Mouse (Mus musculus) heart, postnatal 25 days (tissue): ENCODE data around the gene Fmnl3. TPM values are rescaled to one million over a fixed set of nuclear protein-coding genes. Genes with fewer than 3 reads are reported as not detected.
A peak's percentile ranks its signal among the peaks of the same experiment; 100 is the strongest.

Experiments used
- DNase-seq: peaks from one replicate; pipeline ENCODE4 v3.0.0; 2022; ENCODE audit warnings: low spot score
- intact Hi-C: fragments of 180-260 bp; cut with DNase I; formaldehyde crosslinking; loops from one replicate; pipeline ENCODE4 v1.15.1; 2025
- total RNA-seq, 2 experiments: library from RNA; stranded (reverse); gene quantifications; 2 replicates each; pipeline ENCODE4 v1.2.3; 2021

Fmnl3 gene
- total RNA-seq, 2 experiments from 2014 or later = 20.1 to 21.1 TPM

- intact Hi-C loops = no loop called here
- DNase-seq = no peak
Observed at GRCm38 (mm10) chr15:99351610-99352009, 18.7 kb downstream of the Fmnl3 start.

GRCm38 (mm10) chr15:99344961-99345360 lies 25.3 kb downstream of the Fmnl3 start:
- intact Hi-C loops = no loop called here
- DNase-seq = no peak

- intact Hi-C loops = no loop called here
- DNase-seq = peak; percentile 62
Observed at GRCm38 (mm10) chr15:99344148-99344870, 26.0 kb downstream of the Fmnl3 start.

GRCm38 (mm10) chr15:99343414-99344147 lies 26.7 kb downstream of the Fmnl3 start:
- DNase-seq = peak; percentile 72
- intact Hi-C loops = loop anchor here (1.0 kb wide), 1 partner anchor 26 kb away; no protein-coding TSS in a partner anchor

- DNase-seq = no peak
- intact Hi-C loops = no loop called here
Observed at GRCm38 (mm10) chr15:99342194-99342981, 27.9 kb downstream of the Fmnl3 start.

GRCm38 (mm10) chr15:99341102-99341501 lies 29.2 kb downstream of the Fmnl3 start:
- intact Hi-C loops = no loop called here

GRCm38 (mm10) chr15:99339669-99340068 lies 30.6 kb downstream of the Fmnl3 start:
- intact Hi-C loops = no loop called here
- DNase-seq = no peak

More at GRCm38 (mm10) chr15:99341102-99341501, 29.2 kb downstream of the Fmnl3 start:
- no peak for DNase-seq

GRCm38 (mm10) chr15:99338916-99339315 lies 31.4 kb downstream of the Fmnl3 start:
- no peak for DNase-seq
- intact Hi-C loops = no loop called here

GRCm38 (mm10) chr15:99335801-99336320 lies 34.4 kb downstream of the Fmnl3 start:
- DNase-seq = no peak
- intact Hi-C loops = no loop called here

- no peak for DNase-seq
- intact Hi-C loops = no loop called here
Observed at GRCm38 (mm10) chr15:99334500-99334899, 35.8 kb downstream of the Fmnl3 start.

GRCm38 (mm10) chr15:99333676-99334065 lies 36.6 kb downstream of the Fmnl3 start:
- DNase-seq = peak; percentile 40
- intact Hi-C loops = loop anchor here (2.0 kb wide), 1 partner anchor 15 kb away; no protein-coding TSS in a partner anchor

GRCm38 (mm10) chr15:99332921-99333675 lies 37.2 kb downstream of the Fmnl3 start:
- peak; percentile 89 for DNase-seq
- intact Hi-C loops = loop anchor here (2.0 kb wide), 1 partner anchor 14 kb away; no protein-coding TSS in a partner anchor

GRCm38 (mm10) chr15:99332111-99332510 lies 38.2 kb downstream of the Fmnl3 start:
- no peak for DNase-seq
- intact Hi-C loops = loop anchor here (2.0 kb wide), 1 partner anchor 13 kb away; no protein-coding TSS in a partner anchor

GRCm38 (mm10) chr15:99331341-99331740 lies 38.9 kb downstream of the Fmnl3 start:
- DNase-seq = no peak
- intact Hi-C loops = no loop called here

GRCm38 (mm10) chr15:99330324-99330723 lies 40.0 kb downstream of the Fmnl3 start:
- no peak for DNase-seq
- intact Hi-C loops = no loop called here

- intact Hi-C loops = no loop called here
- DNase-seq = no peak
Observed at GRCm38 (mm10) chr15:99328011-99328410, 42.3 kb downstream of the Fmnl3 start.

GRCm38 (mm10) chr15:99326959-99327358 lies 43.3 kb downstream of the Fmnl3 start:
- intact Hi-C loops = loop anchor here (2.0 kb wide), 1 partner anchor 44 kb away; the partner anchor contains the start of gene Fmnl3
- DNase-seq = no peak

GRCm38 (mm10) chr15:99326407-99326806 lies 43.9 kb downstream of the Fmnl3 start:
- intact Hi-C loops = loop anchor here (2.0 kb wide), 1 partner anchor 44 kb away; the partner anchor contains the start of gene Fmnl3
- peak; percentile 41 for DNase-seq

GRCm38 (mm10) chr15:99325598-99325997 lies 44.7 kb downstream of the Fmnl3 start:
- intact Hi-C loops = no loop called here
- no peak for DNase-seq
